Mouse (Mus musculus) megakaryocyte, adult 5-6 weeks (primary cell): Measurements from ENCODE around the gene Bmpr1b. TPM values are rescaled to one million over a fixed set of nuclear protein-coding genes. Genes with fewer than 3 reads are reported as not detected.

ENCODE experiments used
- ATAC-seq: 2 replicates; pipeline ENCODE4 v1.8.0; 2016; ENCODE audit warnings: mild to moderate bottlenecking, inconsistent platforms; ENCODE audit not compliant: poor library complexity, severe bottlenecking
- total RNA-seq, 2 experiments: library from RNA; stranded (forward) in 1 of 2; stranded (reverse) in 1 of 2; fragments of 153-499, 151-499 nt in 1 of 2; fragments of 221-1000, 200-1000 nt in 1 of 2; gene quantifications; 2 replicates each; pipeline versions ENCODE4 v1.2.3 to v1.2.4; 2015 to 2017

Gene Bmpr1b
- total RNA-seq, 2 experiments from 2014 or later, result not detected

- ATAC-seq, result no peak
Measured at GRCm38 (mm10) chr3:142114762-142115316, 54.4 kb downstream of the Bmpr1b start.

- ATAC-seq, result no peak
Measured at GRCm38 (mm10) chr3:142114190-142114589, 55.0 kb downstream of the Bmpr1b start.

GRCm38 (mm10) chr3:142113208-142113607 is 56.0 kb downstream of the Bmpr1b start:
- no peak for ATAC-seq

- ATAC-seq, result no peak
Measured at GRCm38 (mm10) chr3:142106227-142106626, 63.0 kb downstream of the Bmpr1b start.

GRCm38 (mm10) chr3:142104027-142104805 is 65.0 kb downstream of the Bmpr1b start:
- no peak for ATAC-seq

- ATAC-seq, result no peak
Measured at GRCm38 (mm10) chr3:142103622-142104021, 65.6 kb downstream of the Bmpr1b start.

- no peak for ATAC-seq
Measured at GRCm38 (mm10) chr3:142099151-142099550, 70.1 kb downstream of the Bmpr1b start.

GRCm38 (mm10) chr3:142094049-142094448 is 75.2 kb downstream of the Bmpr1b start:
- ATAC-seq, result no peak

GRCm38 (mm10) chr3:142089684-142090083 is 79.5 kb downstream of the Bmpr1b start:
- no peak for ATAC-seq

- no peak for ATAC-seq
Measured at GRCm38 (mm10) chr3:142085938-142086337, 83.3 kb downstream of the Bmpr1b start.

- ATAC-seq, result no peak
Measured at GRCm38 (mm10) chr3:142084091-142084490, 85.1 kb downstream of the Bmpr1b start.

GRCm38 (mm10) chr3:142077723-142078302 is 91.4 kb downstream of the Bmpr1b start:
- no peak for ATAC-seq

- no peak for ATAC-seq
Measured at GRCm38 (mm10) chr3:142071601-142072000, 97.6 kb downstream of the Bmpr1b start.

- ATAC-seq, result no peak
Measured at GRCm38 (mm10) chr3:142066792-142067346, 102.4 kb downstream of the Bmpr1b start.

- ATAC-seq, result no peak
Measured at GRCm38 (mm10) chr3:142065111-142065510, 104.1 kb downstream of the Bmpr1b start.

- no peak for ATAC-seq
Measured at GRCm38 (mm10) chr3:142063536-142064226, 105.5 kb downstream of the Bmpr1b start.

- ATAC-seq, result no peak
Measured at GRCm38 (mm10) chr3:142061267-142061666, 108.0 kb downstream of the Bmpr1b start.

- ATAC-seq, result no peak
Measured at GRCm38 (mm10) chr3:142059890-142060289, 109.3 kb downstream of the Bmpr1b start.

- ATAC-seq, result no peak
Measured at GRCm38 (mm10) chr3:142050681-142051080, 118.5 kb downstream of the Bmpr1b start.

- no peak for ATAC-seq
Measured at GRCm38 (mm10) chr3:142049610-142050009, 119.6 kb downstream of the Bmpr1b start.

GRCm38 (mm10) chr3:142049093-142049492 is 120.1 kb downstream of the Bmpr1b start:
- no peak for ATAC-seq
